Mouse (Mus musculus) kidney, embryonic 16.5 days (tissue): Measurements from ENCODE around the gene Chfr. TPM values are rescaled to one million over a fixed set of nuclear protein-coding genes. Genes with fewer than 3 reads are reported as not detected.
A peak's percentile ranks its signal among the peaks of the same experiment; 100 is the strongest.

Source experiments
- ATAC-seq: fragments of 200-750 bp; cut with Nextera tagmentation; 2 replicates; pipeline ENCODE4 v1.8.0; 2017; ENCODE audit warnings: moderate TSS enrichment; ENCODE audit not compliant: low FRiP score, low TSS enrichment
- H3K27ac ChIP-seq: fragments of 300-500 bp; sonication (generic); 2 replicates; pipeline ENCODE4 v1.5.1; 2014; ENCODE audit warnings: low read length
- H3K27me3 ChIP-seq: fragments of 300-500 bp; sonication (generic); 2 replicates; pipeline ENCODE4 v1.6.1; 2014; ENCODE audit warnings: low read length, control low read depth, mixed read lengths; ENCODE audit not compliant: insufficient read depth
- H3K36me3 ChIP-seq: fragments of 300-500 bp; sonication (generic); 2 replicates; pipeline ENCODE4 v1.6.1; 2014; ENCODE audit warnings: low read length, control low read depth, mixed read lengths; ENCODE audit not compliant: insufficient read depth
- H3K4me1 ChIP-seq: fragments of 300-500 bp; sonication (generic); 2 replicates; pipeline ENCODE4 v1.6.1; 2014; ENCODE audit warnings: low read length, control low read depth, mixed read lengths; ENCODE audit not compliant: insufficient read depth
- H3K4me2 ChIP-seq: fragments of 300-500 bp; sonication (generic); replicated peaks from 2 replicates; pipeline ENCODE4 v1.6.1; 2014; ENCODE audit warnings: low read depth, low read length
- H3K4me3 ChIP-seq: fragments of 300-500 bp; sonication (generic); 2 replicates; pipeline ENCODE4 v1.5.1; 2014; ENCODE audit warnings: mild to moderate bottlenecking, low read length
- H3K9ac ChIP-seq: fragments of 300-500 bp; sonication (generic); replicated peaks from 2 replicates; pipeline ENCODE4 v1.6.1; 2014; ENCODE audit warnings: low read length
- H3K9me3 ChIP-seq: fragments of 300-500 bp; sonication (generic); 2 replicates; pipeline ENCODE4 v1.6.1; 2016; ENCODE audit warnings: low read length, control low read depth
- whole genome bisulfite sequencing: fragments of 180-500 bp; shearing (Covaris S2); extraction: QIAGEN DNeasy Blood & Tissue Kit; methylation state at CpG from one replicate; pipeline ENCODE4 v1.1.7; 2014; 5-methylcytosine and 5-hydroxymethylcytosine counted together
- polyA plus RNA-seq: library from polyadenylated mRNA; unstranded; fragments of >200 nt; fragmentation: Nextera tagmentation; extraction: Ambion mirVana; gene quantifications from 2 replicates; pipeline ENCODE4 v1.2.1, GENCODE M21; 2015

Gene Chfr
- 39.4 and 42.8 TPM in 2 replicates for polyA plus RNA-seq

DNA sequence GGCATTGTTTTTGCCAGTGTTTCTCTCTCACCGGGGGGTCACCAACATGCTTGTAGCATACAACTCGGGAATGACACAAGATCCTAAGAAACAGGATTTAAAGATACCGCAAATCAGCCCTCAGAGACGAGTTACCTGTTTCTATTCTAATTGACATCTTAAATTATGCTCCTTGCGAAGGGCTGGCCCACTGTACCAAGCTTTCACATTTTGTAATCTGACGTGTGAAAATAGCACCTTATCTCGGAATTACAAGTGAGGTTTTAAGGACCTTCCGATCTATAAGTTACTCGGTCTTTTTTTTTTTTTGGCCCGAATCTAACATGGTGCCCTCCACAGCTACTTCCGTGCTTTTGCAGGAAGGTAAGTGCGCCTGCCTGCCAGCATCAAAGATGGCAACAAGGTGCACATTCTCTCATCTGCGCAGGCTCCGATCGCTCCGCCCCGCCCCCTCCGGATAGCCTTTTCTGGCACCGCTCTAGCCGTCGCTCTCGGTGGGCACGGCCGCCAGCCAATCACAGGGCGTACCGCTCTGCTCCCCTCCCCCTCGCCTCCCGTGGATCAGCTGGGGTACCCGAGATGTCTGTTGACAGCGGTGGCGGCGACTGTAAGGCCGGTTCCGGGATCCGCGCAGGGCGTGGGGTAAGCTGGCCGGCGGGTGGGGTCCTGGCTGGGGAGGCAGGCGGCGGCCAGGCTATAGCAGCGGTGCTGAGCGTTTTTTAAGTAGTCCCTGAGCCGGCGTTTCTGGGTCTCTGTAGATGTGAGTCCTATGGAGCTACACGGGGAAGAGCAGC, at the start of gene Chfr:
Gene Chfr, plus strand, starts transcription at position 550 of the 794 bp plus-strand sequence.
- H3K27ac ChIP-seq = peak within 1 kb of the TSS; percentile 55; the same call in 1 of the 2 replicates

GRCm38 (mm10) chr5:110086161-110086866, 49.3 kb upstream of the Chfr start:
- H3K9me3 ChIP-seq = peaks cover 11% of the 10 kb centered on the region; the same call in 1 of the 2 replicates
- H3K27me3 ChIP-seq = no peaks in the 10 kb centered on the region
- ATAC-seq = no peak; the same call in 1 of the 2 replicates
- no peaks in the 10 kb centered on the region for H3K4me1 ChIP-seq
- no peak overlapping the region for H3K27ac ChIP-seq
- 39% methylated on average over 14 of the region's 14 CpGs for WGBS
- no peak overlapping the region for H3K4me3 ChIP-seq
- H3K9ac ChIP-seq = no peak overlapping the region
- no peaks in the 10 kb centered on the region for H3K36me3 ChIP-seq
- no peak overlapping the region for H3K4me2 ChIP-seq

More for the DNA sequence above, at the start of gene Chfr:
- peak within 1 kb of the TSS; percentile 77 for H3K4me2 ChIP-seq
- 3% methylated on average over 46 of the region's 46 CpGs for WGBS
- peaks cover 11% of the 10 kb centered on the region for H3K36me3 ChIP-seq
- H3K9ac ChIP-seq = peak within 1 kb of the TSS; percentile 83
- H3K4me1 ChIP-seq = 0 out of 2 replicates have a peak, but pooled peaks cover 11% of the 10 kb centered on the region
- peak within 1 kb of the TSS; percentile 95 for H3K4me3 ChIP-seq
- no peaks in the 10 kb centered on the region for H3K27me3 ChIP-seq
- peaks cover 23% of the 10 kb centered on the region for H3K9me3 ChIP-seq
- ATAC-seq = peak; percentile 99

GRCm38 (mm10) chr5:110091546-110091945, 44.1 kb upstream of the Chfr start:
- H3K27me3 ChIP-seq = no peaks in the 10 kb centered on the region
- H3K27ac ChIP-seq = no peak overlapping the region
- H3K4me2 ChIP-seq = no peak overlapping the region
- H3K4me1 ChIP-seq = peaks cover 11% of the 10 kb centered on the region
- WGBS = 62% methylated on average over 2 of the region's 2 CpGs
- H3K9ac ChIP-seq = no peak overlapping the region
- H3K9me3 ChIP-seq = no peaks in the 10 kb centered on the region
- no peak overlapping the region for H3K4me3 ChIP-seq
- H3K36me3 ChIP-seq = no peaks in the 10 kb centered on the region
- no peak for ATAC-seq

DNA sequence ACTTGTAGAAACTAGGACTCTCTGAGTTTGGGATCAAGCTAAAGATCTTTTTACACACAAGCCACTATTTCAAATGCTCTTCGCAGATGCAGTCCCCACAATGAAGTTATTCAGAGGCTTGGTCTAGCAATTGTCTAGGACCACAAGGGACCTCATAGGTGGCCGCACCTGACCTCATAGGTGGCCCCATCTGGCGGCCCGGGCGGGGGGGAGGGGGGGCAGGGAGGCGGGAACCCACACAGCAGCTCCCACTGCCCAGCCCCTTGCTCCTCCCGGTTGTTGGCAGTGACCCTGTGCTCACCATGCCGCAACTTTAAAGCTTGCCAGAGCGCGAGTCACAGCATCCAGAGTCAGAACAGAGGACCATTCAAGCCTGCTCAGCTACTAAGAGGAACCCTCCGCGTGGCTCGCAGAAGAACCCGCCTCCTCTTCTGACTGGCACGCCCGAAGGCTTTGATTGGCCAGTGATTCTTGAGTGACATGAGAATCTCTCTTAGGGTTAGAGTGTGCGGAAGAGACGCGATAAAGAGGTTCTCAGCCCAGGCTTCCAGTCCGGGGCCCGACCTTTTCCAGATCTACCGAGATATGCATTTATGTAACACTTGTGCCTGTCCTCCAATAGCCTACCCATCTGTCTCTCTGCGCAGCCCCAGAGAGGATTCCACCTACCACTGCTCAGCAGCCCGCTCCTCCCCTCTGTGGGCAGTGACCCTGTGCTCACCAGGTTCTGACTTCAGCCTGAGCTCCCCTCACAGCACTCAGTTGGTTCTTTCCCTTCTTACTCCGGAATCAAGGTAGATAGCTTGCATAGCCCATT, 41.4 kb upstream of the Chfr start, which contains the start of gene Gm35315:
Gene Gm35315, minus strand, starts transcription at position 391 of the 817 bp plus-strand sequence.
- Histone ChIP-seq H3K4me2 (peak within 1 kb of the TSS; percentile 76), H3K4me3 (peak within 1 kb of the TSS; percentile 68), H3K27me3 (no peaks in the 10 kb centered on the region), H3K36me3 (no peaks in the 10 kb centered on the region), H3K9me3 (no peaks in the 10 kb centered on the region), H3K4me1 (peaks cover 11% of the 10 kb centered on the region), H3K9ac (peak within 1 kb of the TSS; percentile 72), H3K27ac (peak within 1 kb of the TSS; percentile 55)
- ATAC-seq = peak; percentile 98
- WGBS = 1% methylated on average over 25 of the region's 25 CpGs

GRCm38 (mm10) chr5:110094847-110095213, 40.8 kb upstream of the Chfr start:
- H3K4me1 ChIP-seq = peaks cover 15% of the 10 kb centered on the region
- H3K4me3 ChIP-seq = peak overlapping the region; percentile 68
- peak overlapping the region; percentile 76 for H3K4me2 ChIP-seq
- peak; percentile 55 for ATAC-seq
- H3K27me3 ChIP-seq = no peaks in the 10 kb centered on the region
- no peaks in the 10 kb centered on the region for H3K9me3 ChIP-seq
- WGBS = 3% methylated on average over 4 of the region's 4 CpGs
- H3K36me3 ChIP-seq = no peaks in the 10 kb centered on the region
- peak overlapping the region; percentile 55 for H3K27ac ChIP-seq
- H3K9ac ChIP-seq = peak overlapping the region; percentile 72

DNA sequence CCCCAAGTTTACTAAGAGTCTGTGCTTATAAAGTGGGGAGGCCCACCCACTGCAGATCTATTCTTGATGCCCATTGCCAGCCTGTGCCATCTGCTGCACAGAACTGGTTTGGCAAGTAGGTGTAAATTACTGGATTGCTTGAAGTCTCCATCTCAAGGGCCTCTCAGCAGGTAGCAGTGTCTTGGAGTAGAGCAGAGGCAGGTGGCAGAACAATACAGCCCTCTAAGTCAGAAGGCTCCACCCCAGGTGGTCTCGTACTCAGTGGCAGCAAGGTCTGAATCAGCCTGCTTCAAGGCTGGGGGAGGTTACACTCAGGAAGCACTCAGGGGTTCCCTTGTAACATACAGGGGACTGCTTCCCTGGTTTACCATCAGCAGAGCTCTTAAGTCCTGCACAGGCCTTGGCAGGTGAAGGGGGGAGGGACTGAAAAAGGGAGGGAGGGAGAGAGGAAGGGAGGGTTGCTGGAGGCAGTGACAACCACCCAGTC, 36.6 kb upstream of the Chfr start:
- Histone ChIP-seq H3K4me3 (no peak overlapping the region), H3K9ac (no peak overlapping the region), H3K27ac (no peak overlapping the region), H3K4me1 (peaks cover 37% of the 10 kb centered on the region), H3K36me3 (peaks cover 13% of the 10 kb centered on the region), H3K27me3 (no peaks in the 10 kb centered on the region), H3K9me3 (0 out of 2 replicates have a peak, but pooled peaks cover 4% of the 10 kb centered on the region), H3K4me2 (no peak overlapping the region)
- WGBS = 26% methylated on average over 1 of the region's 1 CpGs
- no peak for ATAC-seq

- peak; percentile 28 for ATAC-seq
- no peak within 1 kb of the TSS; the same call in none of the 2 replicates for H3K9ac ChIP-seq
- 0 out of 2 replicates have a peak, but pooled peaks cover 5% of the 10 kb centered on the region for H3K9me3 ChIP-seq
- H3K27ac ChIP-seq = no peak within 1 kb of the TSS
- H3K4me3 ChIP-seq = peak within 1 kb of the TSS; percentile 32
- no peaks in the 10 kb centered on the region for H3K27me3 ChIP-seq
- H3K4me2 ChIP-seq = peak within 1 kb of the TSS; percentile 80
- H3K4me1 ChIP-seq = peaks cover 31% of the 10 kb centered on the region
- WGBS = 6% methylated on average over 22 of the region's 25 CpGs
- peaks cover 22% of the 10 kb centered on the region for H3K36me3 ChIP-seq
Measured at GRCm38 (mm10) chr5:110099656-110100580, 35.7 kb upstream of the Chfr start, which contains the start of gene Plcxd1. Gene Plcxd1, plus strand, starts transcription at chr5:110099969.

GRCm38 (mm10) chr5:110100921-110101631, 34.6 kb upstream of the Chfr start:
- ATAC-seq = peak; percentile 25; the same call in 1 of the 2 replicates
- Histone ChIP-seq H3K27me3 (no peaks in the 10 kb centered on the region), H3K9me3 (0 out of 2 replicates have a peak, but pooled peaks cover 8% of the 10 kb centered on the region), H3K4me2 (peak overlapping the region; percentile 80), H3K36me3 (peaks cover 33% of the 10 kb centered on the region), H3K27ac (no peak overlapping the region), H3K4me1 (peaks cover 27% of the 10 kb centered on the region), H3K9ac (peak overlapping the region; percentile 36), H3K4me3 (peak overlapping the region; percentile 32)
- WGBS = 1% methylated on average over 33 of the region's 37 CpGs
